Mouse (Mus musculus) embryonic facial prominence, embryonic 11.5 days (tissue): ENCODE results near the gene Naa38. TPM values are rescaled to one million over a fixed set of nuclear protein-coding genes. Genes with fewer than 3 reads are reported as not detected.

Experiments used
- ATAC-seq: fragments of 200-750 bp; cut with Nextera tagmentation; replicated peaks from 2 replicates; pipeline ENCODE4 v1.8.0; 2017; ENCODE audit warnings: low read depth; ENCODE audit not compliant: insufficient number of reproducible peaks, low FRiP score, low TSS enrichment
- DNase-seq: peaks from one replicate; pipeline ENCODE4 v3.0.0-alpha.2; 2015; ENCODE audit warnings: low spot score
- H3K27ac ChIP-seq: fragments of 300-500 bp; sonication (generic); replicated peaks from 2 replicates; pipeline ENCODE4 v1.5.1; 2014; ENCODE audit warnings: mild to moderate bottlenecking, low read depth, low read length, control low read depth
- H3K27me3 ChIP-seq: fragments of 300-500 bp; sonication (generic); 2 replicates; pipeline ENCODE4 v1.6.1; 2014; ENCODE audit warnings: mild to moderate bottlenecking, low read length, moderate library complexity, mixed read lengths; ENCODE audit not compliant: control insufficient read depth, insufficient read depth
- H3K36me3 ChIP-seq: fragments of 300-500 bp; sonication (generic); replicated peaks from 2 replicates; pipeline ENCODE4 v1.6.1; 2014; ENCODE audit warnings: low read depth, mild to moderate bottlenecking, low read length, moderate library complexity, mixed read lengths; ENCODE audit not compliant: control insufficient read depth, insufficient read depth
- H3K4me1 ChIP-seq: fragments of 300-500 bp; sonication (generic); 2 replicates; pipeline ENCODE4 v1.6.1; 2014; ENCODE audit warnings: low read length, mixed read lengths; ENCODE audit not compliant: control insufficient read depth, insufficient read depth
- H3K4me2 ChIP-seq: fragments of 300-500 bp; sonication (generic); 2 replicates; pipeline ENCODE4 v1.6.1; 2014; ENCODE audit warnings: low read depth, mild to moderate bottlenecking, control low read depth, low read length, moderate library complexity
- H3K4me3 ChIP-seq: fragments of 300-500 bp; sonication (generic); 2 replicates; pipeline ENCODE4 v1.5.1; 2014; ENCODE audit warnings: low read depth, low read length, control low read depth
- H3K9ac ChIP-seq: fragments of 300-500 bp; sonication (generic); replicated peaks from 2 replicates; pipeline ENCODE4 v1.6.1; 2014; ENCODE audit warnings: mild to moderate bottlenecking, control low read depth, low read length
- H3K9me3 ChIP-seq: fragments of 300-500 bp; sonication (generic); replicated peaks from 2 replicates; pipeline ENCODE4 v1.6.1; 2016; ENCODE audit warnings: mild to moderate bottlenecking, low read length, inconsistent platforms, mixed read lengths; ENCODE audit not compliant: control insufficient read depth
- WGBS: fragments of 180-500 bp; shearing (Covaris S2); extraction: QIAGEN DNeasy Blood & Tissue Kit; methylation state at CpG from one replicate; pipeline ENCODE4 v1.1.7; 2014; 5-methylcytosine and 5-hydroxymethylcytosine counted together
- polyA plus RNA-seq: library from polyadenylated mRNA; unstranded; fragments of >200 nt; fragmentation: Nextera tagmentation; extraction: Ambion mirVana; gene quantifications from 2 replicates; pipeline ENCODE4 v1.2.1, GENCODE M21; 2014

The Naa38 gene
- polyA plus RNA-seq, 1 experiment from 2014 or later, result 123 TPM

GRCm38 (mm10) chr11:69419813-69420553, 24.7 kb downstream of the Naa38 start:
- Histone ChIP-seq H3K27ac (peak overlapping the region; percentile 37; the same call in 1 of the 2 replicates), H3K9ac (peak overlapping the region; percentile 40; the same call in 1 of the 2 replicates)
- DNase-seq, result peak; percentile 68

GRCm38 (mm10) chr11:69420554-69421000, 25.3 kb downstream of the Naa38 start:
- 6% methylated on average over 10 of the region's 10 CpGs for WGBS
- no peak overlapping the region for H3K27ac ChIP-seq

More at GRCm38 (mm10) chr11:69419813-69420553, 24.7 kb downstream of the Naa38 start:
- peak overlapping the region; percentile 45 for H3K4me2 ChIP-seq
- peak overlapping the region; percentile 28 for H3K4me3 ChIP-seq
- no peak for ATAC-seq
- H3K9me3 ChIP-seq, result no peaks in the 10 kb centered on the region
- under 1% methylated on average over 31 of the region's 31 CpGs for WGBS
- peaks cover 11% of the 10 kb centered on the region for H3K27me3 ChIP-seq
- H3K4me1 ChIP-seq, result peaks cover 6% of the 10 kb centered on the region
- H3K36me3 ChIP-seq, result no peaks in the 10 kb centered on the region

GRCm38 (mm10) chr11:69421131-69421977, 26.1 kb downstream of the Naa38 start:
- H3K9ac ChIP-seq, result no peak overlapping the region

More at GRCm38 (mm10) chr11:69420554-69421000, 25.3 kb downstream of the Naa38 start:
- peaks cover 2% of the 10 kb centered on the region; the same call in 1 of the 2 replicates for H3K4me1 ChIP-seq
- no peak for DNase-seq
- peak overlapping the region; percentile 45 for H3K4me2 ChIP-seq
- no peaks in the 10 kb centered on the region for H3K9me3 ChIP-seq
- peak overlapping the region; percentile 28 for H3K4me3 ChIP-seq
- no peak overlapping the region; the same call in 1 of the 2 replicates for H3K9ac ChIP-seq
- ATAC-seq, result no peak
- no peaks in the 10 kb centered on the region for H3K36me3 ChIP-seq
- H3K27me3 ChIP-seq, result peaks cover 11% of the 10 kb centered on the region

GRCm38 (mm10) chr11:69422842-69423241, 27.6 kb downstream of the Naa38 start:
- DNase-seq, result no peak
- 89% methylated on average over 10 of the region's 10 CpGs for WGBS
- no peak overlapping the region for H3K9ac ChIP-seq
- H3K27ac ChIP-seq, result no peak overlapping the region
- peaks cover 2% of the 10 kb centered on the region; the same call in 1 of the 2 replicates for H3K4me1 ChIP-seq
- H3K27me3 ChIP-seq, result peaks cover 11% of the 10 kb centered on the region
- no peaks in the 10 kb centered on the region for H3K36me3 ChIP-seq
- no peak overlapping the region for H3K4me3 ChIP-seq
- no peaks in the 10 kb centered on the region for H3K9me3 ChIP-seq
- H3K4me2 ChIP-seq, result no peak overlapping the region
- ATAC-seq, result no peak

More at GRCm38 (mm10) chr11:69421131-69421977, 26.1 kb downstream of the Naa38 start:
- H3K4me2 ChIP-seq, result peak overlapping the region; percentile 10; the same call in 1 of the 2 replicates
- no peak for ATAC-seq
- H3K4me1 ChIP-seq, result peaks cover 2% of the 10 kb centered on the region; the same call in 1 of the 2 replicates
- 0 out of 2 replicates have a peak overlapping the region, but pooled peaks have one; percentile 2 for H3K4me3 ChIP-seq
- no peak overlapping the region for H3K27ac ChIP-seq
- 7% methylated on average over 25 of the region's 25 CpGs for WGBS
- H3K9me3 ChIP-seq, result no peaks in the 10 kb centered on the region
- H3K36me3 ChIP-seq, result no peaks in the 10 kb centered on the region
- H3K27me3 ChIP-seq, result peaks cover 11% of the 10 kb centered on the region
- DNase-seq, result peak; percentile 30

- no peak for DNase-seq
- Histone ChIP-seq H3K36me3 (no peaks in the 10 kb centered on the region), H3K4me3 (no peak overlapping the region), H3K4me2 (no peak overlapping the region), H3K27ac (no peak overlapping the region), H3K27me3 (peaks cover 11% of the 10 kb centered on the region), H3K4me1 (peaks cover 2% of the 10 kb centered on the region; the same call in 1 of the 2 replicates), H3K9me3 (no peaks in the 10 kb centered on the region), H3K9ac (no peak overlapping the region)
- no peak for ATAC-seq
- 72% methylated on average over 6 of the region's 6 CpGs for WGBS
Measured at GRCm38 (mm10) chr11:69423885-69424284, 28.6 kb downstream of the Naa38 start.

GRCm38 (mm10) chr11:69426246-69426645, 31.0 kb downstream of the Naa38 start:
- H3K36me3 ChIP-seq, result no peaks in the 10 kb centered on the region
- no peaks in the 10 kb centered on the region for H3K4me1 ChIP-seq
- 86% methylated on average over 2 of the region's 2 CpGs for WGBS
- H3K9ac ChIP-seq, result no peak overlapping the region
- H3K4me3 ChIP-seq, result no peak overlapping the region
- peaks cover 5% of the 10 kb centered on the region for H3K27me3 ChIP-seq
- H3K4me2 ChIP-seq, result no peak overlapping the region
- DNase-seq (no peak), ATAC-seq (no peak)
- no peak overlapping the region for H3K27ac ChIP-seq
- no peaks in the 10 kb centered on the region for H3K9me3 ChIP-seq

- Histone ChIP-seq H3K27me3 (no peaks in the 10 kb centered on the region), H3K9ac (no peak overlapping the region), H3K4me2 (no peak overlapping the region), H3K4me3 (no peak overlapping the region), H3K4me1 (no peaks in the 10 kb centered on the region; the same call in 1 of the 2 replicates), H3K36me3 (no peaks in the 10 kb centered on the region), H3K9me3 (no peaks in the 10 kb centered on the region), H3K27ac (no peak overlapping the region)
- ATAC-seq, result no peak
- 18% methylated on average over 4 of the region's 4 CpGs for WGBS
- DNase-seq, result peak; percentile 59
Measured at GRCm38 (mm10) chr11:69428751-69429150, 33.5 kb downstream of the Naa38 start.
